Mouse (Mus musculus): ENCODE data around the gene Defa23. TPM values are rescaled to one million over a fixed set of nuclear protein-coding genes. Genes with fewer than 3 reads are reported as not detected.
"Not testable (repeated sequence)": the region's sequence is repeated elsewhere in the genome, so short reads cannot be mapped to it uniquely, and the experiment has no call there.

Gene Defa23
- not detected for total RNA-seq (2021)
- long read RNA-seq, experiment 1: 0 reads
- long read RNA-seq, experiment 2: 0 reads

GRCm38 (mm10) chr8:21054747-21055146 lies at the start of gene Defa23:
Gene Defa23 (plus strand): TSS chr8:21055047.
- DNase-seq; intact Hi-C loops (cut with DNase I): not testable (repeated sequence)

- intact Hi-C loops (cut with DNase I): no loop called here
- no peak for DNase-seq
Measured at GRCm38 (mm10) chr8:21006801-21007200, 48.0 kb upstream of the Defa23 start.

- DNase-seq: peak in 1 of 2 experiments; percentile 18
- intact Hi-C loops (cut with DNase I): not testable (repeated sequence)
Measured at GRCm38 (mm10) chr8:21008578-21008977, 46.3 kb upstream of the Defa23 start.

- DNase-seq; intact Hi-C loops (cut with DNase I): not testable (repeated sequence)
Measured at GRCm38 (mm10) chr8:21010548-21010947, 44.3 kb upstream of the Defa23 start.

GRCm38 (mm10) chr8:21025245-21025644 lies 29.6 kb upstream of the Defa23 start, which contains the start of gene Defa21:
Gene Defa21 (plus strand): TSS chr8:21025545.
- intact Hi-C loops (cut with DNase I); DNase-seq: not testable (repeated sequence)

GRCm38 (mm10) chr8:21064738-21065137 lies 9.9 kb downstream of the Defa23 start, which contains the start of gene Defa35:
Gene Defa35 (plus strand): TSS chr8:21065038.
- DNase-seq; intact Hi-C loops (cut with DNase I): not testable (repeated sequence)

GRCm38 (mm10) chr8:21084142-21084541 lies 29.3 kb downstream of the Defa23 start, which contains the start of gene Defa25:
Gene Defa25 (plus strand): TSS chr8:21084442.
- intact Hi-C loops (cut with DNase I); DNase-seq: not testable (repeated sequence)

GRCm38 (mm10) chr8:21093106-21093505 lies 38.3 kb downstream of the Defa23 start:
- intact Hi-C loops (cut with DNase I): no loop called here
- peak in 1 of 2 experiments; percentile 5 for DNase-seq

- intact Hi-C loops (cut with DNase I); DNase-seq: not testable (repeated sequence)
Measured at GRCm38 (mm10) chr8:21095950-21096349, 41.1 kb downstream of the Defa23 start, which contains the start of gene Gm14851. Gene Gm14851 (minus strand): TSS chr8:21096050.

Other genes starting within 250 kb of the Defa23 start
- gene Defb33, start 162.4 kb upstream of the Defa23 start, total RNA-seq (2021): not detected
- not detected for gene Gm15056, start 152.4 kb upstream of the Defa23 start, total RNA-seq (2021)
- not detected for gene Gm6040, start 133.0 kb upstream of the Defa23 start, total RNA-seq (2021)
- not detected for gene AY761185, start 110.3 kb upstream of the Defa23 start, total RNA-seq (2021)
- gene Defa21, start 29.5 kb upstream of the Defa23 start, total RNA-seq (2021): not detected
- gene Defa35, start 10.0 kb downstream of the Defa23 start, total RNA-seq (2021): not detected
- not detected for gene Defa25, start 29.4 kb downstream of the Defa23 start, total RNA-seq (2021)
- not detected for gene Gm14851, start 41.0 kb downstream of the Defa23 start, total RNA-seq (2021)
- not detected for gene Defa30, start 79.6 kb downstream of the Defa23 start, total RNA-seq (2021)
- gene Defa22, start 107.2 kb downstream of the Defa23 start, total RNA-seq (2021): not detected
- gene Defa31, start 136.6 kb downstream of the Defa23 start, total RNA-seq (2021): not detected
- not detected for gene Gm15293, start 146.5 kb downstream of the Defa23 start, total RNA-seq (2021)
- gene Gm15292, start 194.7 kb downstream of the Defa23 start, total RNA-seq (2021): not detected

Measured in heart, postnatal 14 days (tissue).